Mouse (Mus musculus) CD4-positive helper T cell, adult 2 months (primary cell): ENCODE results near the gene Slc6a16.

ENCODE experiments used
- DNase-seq: peaks from one replicate; pipeline ENCODE4 v3.0.0-alpha.2; 2012; ENCODE audit warnings: low read depth, missing footprints, low spot score

Slc6a16 gene

DNA sequence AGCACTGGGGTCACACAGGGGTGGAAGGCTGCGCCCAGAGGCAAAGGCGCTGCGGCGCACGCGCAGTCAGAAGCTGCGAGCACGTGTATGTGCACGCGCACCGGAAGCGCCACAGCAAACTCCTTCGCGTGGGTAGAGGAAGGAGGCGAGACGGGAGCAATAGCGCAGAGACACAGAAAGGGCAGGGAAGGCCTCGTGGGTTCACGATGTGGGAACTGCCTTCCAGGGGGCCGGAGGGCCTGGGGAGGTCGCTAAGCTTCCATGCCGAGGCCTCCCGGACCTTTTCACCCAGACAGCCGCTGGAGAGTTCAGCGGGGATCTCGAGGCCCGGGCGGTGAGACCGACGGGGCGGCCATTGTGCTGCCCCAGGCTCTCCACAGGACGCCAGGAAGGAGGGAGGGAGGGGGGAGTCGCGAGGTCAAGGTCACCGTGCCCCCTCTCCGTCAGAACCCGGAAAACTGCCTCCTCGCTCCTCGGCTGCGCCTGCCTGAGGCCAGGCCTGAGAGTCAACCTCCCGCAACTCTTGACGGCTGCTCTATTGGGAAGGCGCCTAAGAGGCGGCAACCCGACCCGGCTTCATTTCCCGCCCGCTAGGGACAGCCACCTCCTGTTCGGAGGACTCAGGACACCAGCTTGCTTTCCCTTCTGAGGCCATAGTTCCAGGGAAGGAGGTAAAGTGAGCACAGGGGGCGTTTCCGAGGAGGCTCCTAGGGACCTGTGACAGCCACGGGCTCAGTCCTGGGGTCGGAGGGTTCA lies at the start of gene Slc6a16:
TSS of gene Slc6a16 (plus strand) at position 453 of the 756 bp plus-strand sequence.
- no peak for DNase-seq

DNA sequence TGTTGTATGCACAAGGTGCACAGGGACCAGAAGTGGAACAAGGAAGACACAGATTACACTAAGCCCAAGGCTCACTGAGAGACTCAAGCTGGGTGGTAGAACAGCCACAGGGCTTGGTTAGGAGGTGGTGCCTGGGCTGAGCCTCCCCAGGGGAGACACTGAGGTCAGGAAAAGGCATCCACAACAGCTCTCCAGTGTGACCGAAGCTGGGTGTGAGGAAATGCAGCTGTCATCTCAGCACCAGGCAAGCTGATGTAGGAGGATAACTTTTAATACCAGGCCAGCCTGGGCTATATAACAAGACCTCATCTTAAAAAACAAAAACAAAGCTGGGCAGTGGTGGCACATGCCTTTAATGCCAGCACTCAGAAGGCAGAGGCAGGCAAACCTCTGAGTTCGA lies 49.7 kb upstream of the Slc6a16 start:
- no peak for DNase-seq

DNA sequence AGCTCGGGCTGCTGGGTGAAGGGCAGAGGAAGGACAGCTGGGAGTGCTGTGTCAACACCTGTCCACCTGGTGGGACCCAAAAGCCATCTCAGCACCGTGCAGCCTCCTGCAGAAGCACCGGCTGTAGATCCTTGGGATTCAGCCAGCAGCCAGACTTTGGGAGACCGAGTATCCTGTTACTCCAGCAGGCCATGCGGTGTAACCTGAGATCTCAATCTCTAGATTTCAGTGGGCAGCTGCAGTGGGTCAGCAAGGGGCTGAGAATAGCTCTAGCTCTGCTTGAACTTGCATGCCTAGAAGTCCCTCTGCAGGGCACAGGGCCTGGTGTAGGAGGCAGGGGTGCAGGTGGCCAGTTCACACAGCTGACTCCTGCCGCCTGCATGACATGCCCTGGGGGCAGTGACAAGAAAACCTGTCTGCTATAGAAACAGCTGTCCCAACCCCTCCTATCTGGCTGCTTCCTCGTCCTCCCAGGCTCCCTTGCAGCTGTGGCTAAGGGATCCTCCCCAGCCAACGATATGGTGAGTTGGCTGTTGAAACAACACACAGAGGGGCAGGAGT lies 49.0 kb upstream of the Slc6a16 start:
- DNase-seq: no peak

DNA sequence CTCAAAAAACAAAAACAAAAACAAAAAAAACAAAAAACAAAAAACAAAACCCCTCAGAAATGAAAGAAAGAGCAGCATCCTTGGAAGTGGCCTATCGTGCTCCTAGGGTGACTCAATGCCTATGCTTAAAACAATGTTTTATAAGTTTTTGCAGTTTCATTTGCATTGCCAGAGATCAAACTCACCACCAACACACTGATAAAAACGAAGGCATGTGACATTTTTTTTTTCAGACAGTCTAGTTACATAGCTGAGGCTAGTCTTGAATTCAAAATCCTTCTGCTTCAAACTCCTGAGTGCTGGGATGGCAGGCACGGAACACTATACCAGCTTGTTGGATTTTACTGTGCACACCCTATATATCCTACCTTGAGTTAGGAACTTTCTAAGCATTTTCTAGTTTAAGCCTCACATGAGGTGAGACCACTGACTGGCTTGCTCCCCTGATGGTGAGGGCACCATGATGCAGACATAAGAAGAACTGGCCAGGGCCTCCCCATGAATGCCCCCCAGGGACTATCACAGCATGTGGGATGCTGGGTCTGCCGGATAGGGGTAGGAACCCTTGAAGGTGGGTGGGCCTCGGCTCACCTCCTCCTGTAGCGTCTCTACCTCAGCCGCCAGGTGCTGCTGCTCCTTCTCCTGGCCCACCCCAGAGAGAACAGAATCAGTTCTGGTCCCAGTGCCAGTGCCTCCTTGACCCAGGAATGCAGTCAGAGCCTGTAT lies 48.1 kb upstream of the Slc6a16 start:
- no peak for DNase-seq

DNA sequence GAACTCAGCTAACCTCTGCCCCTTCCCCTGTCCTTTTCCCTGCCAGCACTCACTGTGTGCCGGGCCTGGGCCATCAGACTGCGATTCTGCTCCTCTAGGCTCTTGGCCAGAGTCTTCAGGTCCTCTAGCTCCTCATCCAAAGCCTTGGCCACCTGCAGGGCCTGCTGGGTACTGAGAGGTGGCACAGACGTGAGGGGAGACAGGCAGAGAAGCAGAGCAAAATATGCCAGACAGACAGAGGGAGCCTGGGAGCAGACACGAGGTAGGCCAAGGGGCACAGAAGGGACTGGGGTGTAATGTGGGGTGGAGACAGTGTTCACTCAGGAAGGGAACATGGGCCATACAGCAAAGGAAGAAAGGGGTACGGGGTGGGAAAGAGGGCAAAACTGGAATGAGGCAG lies 47.5 kb upstream of the Slc6a16 start:
- DNase-seq: no peak

DNA sequence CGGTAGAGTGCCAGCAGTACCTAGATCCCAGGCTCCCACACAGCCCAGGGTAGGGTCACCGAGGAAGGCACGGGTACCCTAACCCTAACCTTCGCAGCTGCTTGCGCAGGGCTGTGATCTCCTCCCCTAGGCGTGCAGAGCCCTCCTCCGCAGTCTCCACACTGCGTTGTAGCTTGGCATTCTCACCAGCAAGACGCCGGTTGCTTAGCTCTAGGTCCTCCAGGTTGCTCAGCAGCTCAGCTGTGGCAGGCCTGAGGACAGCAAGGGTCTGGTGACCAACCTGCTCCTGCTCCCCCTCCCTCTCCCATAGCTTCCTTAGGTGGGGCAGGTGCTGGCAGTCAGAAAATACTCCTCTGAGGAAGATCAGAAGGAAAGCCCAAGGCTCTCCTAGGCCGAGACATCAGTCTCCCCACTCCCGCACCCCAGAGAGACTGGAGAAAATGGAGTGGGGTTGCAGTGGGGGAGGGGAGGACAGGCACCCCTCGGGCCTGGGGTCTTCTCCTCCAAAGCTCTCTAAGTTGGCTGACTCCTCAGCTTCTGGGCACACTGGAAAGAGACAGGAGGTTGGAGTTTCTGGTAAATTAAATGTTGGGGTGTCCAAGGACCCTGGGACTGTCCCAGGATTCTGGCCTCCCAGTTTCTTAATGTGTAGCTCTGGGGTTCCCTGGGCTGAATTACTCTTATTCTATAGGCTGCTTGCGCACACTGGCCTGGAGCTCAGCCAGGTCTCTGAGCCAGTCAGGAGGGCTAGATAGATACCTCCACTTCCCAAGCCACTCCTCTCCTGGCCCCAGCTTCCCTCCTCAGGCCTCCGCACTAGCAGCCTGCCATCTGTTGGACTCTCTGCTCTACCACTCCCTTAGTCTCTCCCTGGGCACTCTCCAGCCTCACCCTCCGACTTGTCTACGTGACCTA lies 46.8 kb upstream of the Slc6a16 start:
- DNase-seq: no peak

DNA sequence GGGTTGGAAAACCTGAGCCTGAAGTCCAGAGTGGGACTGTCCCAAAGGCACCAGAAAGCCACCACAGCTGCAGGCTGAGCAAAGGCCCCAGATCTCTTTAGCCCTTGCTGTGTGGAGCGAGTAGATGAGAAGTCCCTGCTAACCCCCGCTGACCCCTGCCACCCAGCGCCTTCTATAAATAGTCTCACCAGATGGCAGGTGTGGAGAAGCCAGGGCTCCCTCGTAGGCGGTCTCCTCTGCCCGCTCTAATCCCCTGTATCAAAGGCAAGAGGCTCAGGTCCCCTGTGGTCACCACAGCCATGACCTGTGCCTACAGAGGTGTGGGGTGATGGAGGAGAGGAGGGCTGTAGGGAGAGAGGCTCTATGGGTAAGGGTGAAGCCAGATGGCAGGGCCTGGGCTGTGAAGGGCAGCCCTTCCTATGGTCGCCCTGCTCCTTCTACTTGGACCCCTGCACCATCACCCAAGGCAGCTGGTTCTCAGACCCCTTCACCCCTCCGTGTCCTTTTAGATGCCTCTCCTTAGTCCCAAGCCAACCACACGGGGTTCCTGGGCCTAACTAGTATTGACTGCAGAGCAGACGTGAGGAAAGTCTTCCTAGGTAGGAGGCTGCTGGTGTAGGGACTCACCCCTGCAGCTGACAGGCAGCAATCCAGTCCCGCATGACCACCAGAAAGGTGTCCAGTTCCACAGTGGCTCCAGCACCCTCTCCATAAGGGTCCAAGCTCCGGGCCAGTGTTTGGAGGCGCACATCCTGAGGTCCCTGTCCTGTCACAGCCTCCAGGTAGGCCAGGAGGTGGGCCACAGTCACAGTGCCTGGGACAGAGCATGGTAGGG lies 45.3 kb upstream of the Slc6a16 start:
- no peak for DNase-seq

DNA sequence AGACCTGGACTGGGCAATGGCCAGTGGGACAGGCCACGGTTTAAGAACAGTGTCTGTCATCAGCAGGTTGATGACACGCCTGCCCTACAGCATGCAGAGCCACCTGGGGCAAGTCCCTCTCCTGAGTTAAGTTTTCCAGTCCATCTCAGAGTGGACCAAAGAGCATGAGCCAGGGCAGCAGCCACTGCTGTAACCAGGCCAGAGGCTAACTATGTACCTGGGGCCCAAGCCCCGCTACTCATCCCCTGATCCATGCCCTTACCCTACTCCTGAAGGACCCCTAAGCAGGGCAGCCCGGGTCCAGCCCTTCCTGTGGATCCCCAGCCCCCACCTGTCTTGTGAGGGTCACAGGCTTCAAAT lies 44.7 kb upstream of the Slc6a16 start:
- no peak for DNase-seq

DNA sequence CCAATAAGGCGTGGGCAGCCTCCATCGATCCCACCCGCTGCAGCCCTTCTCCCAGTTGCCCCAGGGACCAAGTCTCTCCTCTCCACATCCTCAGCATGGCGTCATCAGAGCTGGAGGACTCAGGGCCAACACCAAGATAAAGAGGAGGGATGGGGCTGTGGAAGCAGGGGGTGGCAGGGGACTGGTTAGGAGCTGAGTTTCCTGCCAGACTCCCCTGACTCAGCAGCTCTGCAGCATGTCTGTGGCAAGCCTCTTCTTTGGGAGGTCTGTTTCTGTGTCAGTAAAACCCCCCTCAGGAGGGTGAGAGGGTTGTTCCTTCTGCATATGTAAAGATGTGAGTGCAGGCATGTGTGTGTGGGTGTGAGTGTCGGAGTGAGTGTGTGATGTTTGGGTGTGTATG lies 43.9 kb upstream of the Slc6a16 start:
- no peak for DNase-seq

DNA sequence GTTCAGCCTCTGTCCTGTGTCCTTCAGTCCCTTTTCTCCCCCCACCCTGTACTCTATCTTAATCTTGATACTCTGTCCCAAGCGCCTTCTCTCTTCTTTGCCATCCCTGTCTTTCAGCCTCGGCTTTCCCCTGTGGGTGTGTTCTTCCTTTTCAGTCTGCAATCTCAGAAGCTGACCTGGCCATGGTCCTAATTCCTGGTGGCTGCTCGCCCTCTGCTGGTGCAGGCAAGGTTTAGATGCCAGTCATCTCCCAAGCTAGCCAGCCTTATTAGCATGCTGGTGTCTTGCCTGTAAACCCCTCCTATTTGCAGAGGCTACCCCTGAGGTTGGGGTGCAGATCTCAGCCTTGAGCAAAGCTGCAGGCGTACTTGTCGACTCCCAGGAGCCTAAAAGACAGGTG lies 42.5 kb upstream of the Slc6a16 start:
- peak; percentile 45 for DNase-seq

DNA sequence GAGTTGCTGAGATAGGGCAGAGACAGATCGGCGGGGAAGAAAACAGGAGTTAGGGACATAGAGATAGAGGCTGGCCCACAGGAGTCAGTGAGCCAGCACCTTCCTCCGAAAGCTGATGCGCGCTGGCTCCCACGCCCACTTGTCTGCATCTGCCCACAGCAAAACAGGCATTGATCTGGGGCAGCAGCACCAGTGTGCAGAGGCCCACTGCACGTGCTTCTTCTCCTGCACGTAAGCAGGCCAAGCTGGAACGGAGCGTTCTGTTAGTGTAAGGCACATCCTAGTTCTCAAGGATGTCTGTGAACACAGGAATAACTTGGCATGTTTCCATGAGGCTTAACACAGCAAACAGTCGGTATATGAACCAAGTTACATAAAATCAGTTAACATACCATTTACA lies 41.9 kb upstream of the Slc6a16 start:
- DNase-seq: no peak

DNA sequence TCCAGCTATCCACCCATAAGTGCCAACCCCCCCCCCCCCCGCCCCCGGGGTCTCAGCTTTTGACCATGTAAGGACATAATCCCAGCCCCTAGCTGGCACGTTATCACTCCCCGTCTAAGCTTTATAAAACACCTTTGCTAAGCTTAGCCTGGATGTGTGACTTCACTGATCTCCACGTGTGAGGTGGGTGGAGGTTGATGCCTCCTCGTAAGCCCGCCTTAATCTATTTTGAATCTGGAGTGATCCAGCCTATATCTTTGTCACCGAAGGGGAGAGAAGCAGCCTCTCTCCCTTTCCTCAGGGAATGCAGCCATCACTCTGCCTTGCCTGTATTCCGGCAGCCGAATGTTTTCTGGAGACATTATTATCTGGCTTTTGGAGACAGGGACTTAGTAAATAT lies 38.2 kb upstream of the Slc6a16 start:
- DNase-seq: no peak

DNA sequence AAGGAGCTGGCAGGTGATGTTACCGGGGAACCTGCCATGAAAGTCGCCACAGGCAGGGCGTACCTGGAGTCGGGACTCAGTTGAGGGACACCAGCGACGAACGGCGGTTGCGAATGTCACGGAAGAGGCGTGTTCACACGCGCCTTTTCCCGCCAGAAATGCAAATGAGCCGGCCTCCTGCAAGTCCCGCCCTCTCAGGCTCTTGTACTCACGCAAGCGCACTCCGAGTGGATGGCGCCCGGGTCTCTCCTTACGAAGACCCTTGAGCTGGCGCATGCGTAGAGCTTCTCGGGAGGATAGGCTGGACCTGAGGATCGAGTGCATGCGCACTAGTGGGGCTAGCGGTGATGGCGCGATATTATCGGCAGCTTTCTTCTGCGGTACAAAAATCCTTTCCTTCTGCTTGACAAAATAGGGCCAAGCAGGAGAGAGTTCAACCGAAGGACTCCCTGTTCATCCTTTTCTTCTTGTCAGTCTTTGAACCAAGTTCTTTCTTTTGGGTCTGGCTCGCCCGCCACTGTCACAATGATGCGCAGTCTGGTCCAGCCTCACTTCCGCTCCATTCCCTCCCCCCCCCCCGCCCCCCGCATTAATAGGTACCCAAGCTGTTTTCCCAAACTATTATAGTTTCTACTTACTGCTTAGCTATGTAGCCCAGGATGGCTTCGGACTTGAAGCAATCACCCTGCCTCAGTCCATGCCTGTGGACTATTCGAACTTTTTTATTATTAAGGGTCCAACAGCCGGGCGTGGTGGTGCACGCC lies 36.3 kb upstream of the Slc6a16 start, which contains the start of gene Ccdc155:
TSS of gene Ccdc155 (minus strand) at position 513 of the 764 bp plus-strand sequence.
- DNase-seq: peak; percentile 96

DNA sequence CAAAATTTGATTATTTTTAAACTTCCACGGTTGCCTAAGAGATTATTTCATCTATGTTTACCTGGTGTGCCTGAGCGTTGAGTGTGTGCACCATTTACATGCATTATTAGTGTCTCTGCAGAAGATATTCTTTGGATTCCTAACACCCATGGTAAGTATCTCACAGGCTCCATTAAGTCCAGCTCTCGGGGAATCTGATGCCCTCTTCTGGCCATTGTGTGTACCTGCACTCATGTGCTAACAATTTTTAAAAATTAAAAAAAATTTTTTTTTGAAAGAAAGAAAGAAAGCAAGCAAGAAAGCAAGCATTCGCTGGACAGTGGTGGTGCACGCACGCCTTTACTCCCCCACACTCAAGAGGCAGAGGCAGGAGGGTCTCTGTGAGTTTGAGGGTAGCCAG lies 32.6 kb upstream of the Slc6a16 start:
- DNase-seq: no peak

DNA sequence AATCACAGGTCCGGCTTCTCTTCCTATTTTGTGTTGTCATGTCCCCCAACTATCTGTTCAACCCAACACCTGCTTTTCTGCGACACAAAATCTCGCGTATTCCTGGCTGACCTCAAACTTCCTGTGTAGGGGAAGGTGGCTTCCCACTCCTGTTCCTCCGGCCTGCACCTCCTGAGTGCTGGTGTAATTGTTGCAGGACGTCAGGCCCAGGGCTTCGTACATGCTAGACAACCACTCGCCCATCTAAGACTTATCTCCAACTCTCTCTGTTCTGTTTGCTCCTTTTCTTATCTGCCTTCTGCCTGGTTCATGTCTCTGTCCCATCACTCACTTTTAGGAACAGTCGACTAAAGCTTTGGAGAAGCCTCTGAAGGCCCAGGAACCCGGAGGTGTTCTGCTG lies 29.8 kb upstream of the Slc6a16 start:
- peak; percentile 28 for DNase-seq

DNA sequence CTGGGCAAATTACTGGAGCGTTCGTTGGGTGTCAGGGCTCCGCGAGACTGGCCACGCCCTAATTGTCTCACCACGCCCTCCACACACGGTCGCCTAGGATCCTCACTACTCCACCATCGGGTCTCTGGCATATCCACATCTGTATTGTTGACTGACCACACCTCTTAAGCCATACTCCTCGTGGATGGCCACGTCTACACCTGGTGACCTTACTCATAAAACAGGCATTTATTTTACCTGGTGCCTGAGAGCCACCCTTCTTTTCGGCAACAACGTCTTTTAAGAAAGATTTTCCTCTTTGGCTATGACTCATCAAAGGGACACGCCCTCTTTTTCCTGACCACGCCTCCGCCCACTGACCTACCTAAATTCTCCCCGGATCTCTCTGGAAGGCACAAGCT lies 29.0 kb upstream of the Slc6a16 start, which contains the start of gene Dkkl1:
TSS of gene Dkkl1 (minus strand) at position 297 of the 401 bp plus-strand sequence.
- peak; percentile 47 for DNase-seq

DNA sequence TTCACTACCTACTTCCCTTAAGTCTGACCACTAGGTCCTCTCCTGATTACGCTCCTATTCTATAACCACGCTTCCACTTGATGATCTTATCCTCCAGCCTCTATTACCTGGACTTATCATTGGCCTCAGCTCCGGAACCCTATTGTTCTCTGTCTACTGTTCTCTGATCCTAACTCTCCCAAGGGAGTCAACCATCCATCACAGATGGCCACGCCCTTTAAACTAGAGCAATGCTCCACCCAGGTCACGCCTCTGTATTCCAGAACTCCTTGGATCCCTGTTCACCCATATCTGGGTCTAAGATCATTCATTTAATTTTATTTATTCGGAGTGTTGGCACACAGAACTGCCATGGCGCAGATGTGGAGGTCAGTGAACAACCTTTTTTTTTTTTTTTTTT lies 28.5 kb upstream of the Slc6a16 start:
- DNase-seq: no peak

DNA sequence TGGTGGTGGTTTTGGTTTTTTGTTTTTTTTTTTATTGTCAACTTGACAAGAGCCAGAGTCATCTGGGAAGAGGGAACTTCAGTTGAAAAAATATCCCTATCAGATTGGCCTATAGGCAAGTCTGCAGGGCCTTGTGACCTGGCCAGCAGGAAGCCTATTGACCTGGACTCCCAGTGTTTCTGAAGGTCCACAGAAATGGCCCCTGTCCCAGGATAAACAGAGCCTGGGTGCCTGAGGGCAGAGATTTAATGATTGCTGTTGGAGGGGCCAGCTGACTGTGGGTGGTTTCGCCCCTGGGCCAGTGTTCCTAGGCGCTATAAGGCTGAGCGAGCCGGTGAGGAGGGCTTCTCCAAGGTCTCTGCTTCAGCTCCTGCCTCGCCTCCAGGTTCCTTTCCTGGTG lies 27.2 kb upstream of the Slc6a16 start:
- no peak for DNase-seq

DNA sequence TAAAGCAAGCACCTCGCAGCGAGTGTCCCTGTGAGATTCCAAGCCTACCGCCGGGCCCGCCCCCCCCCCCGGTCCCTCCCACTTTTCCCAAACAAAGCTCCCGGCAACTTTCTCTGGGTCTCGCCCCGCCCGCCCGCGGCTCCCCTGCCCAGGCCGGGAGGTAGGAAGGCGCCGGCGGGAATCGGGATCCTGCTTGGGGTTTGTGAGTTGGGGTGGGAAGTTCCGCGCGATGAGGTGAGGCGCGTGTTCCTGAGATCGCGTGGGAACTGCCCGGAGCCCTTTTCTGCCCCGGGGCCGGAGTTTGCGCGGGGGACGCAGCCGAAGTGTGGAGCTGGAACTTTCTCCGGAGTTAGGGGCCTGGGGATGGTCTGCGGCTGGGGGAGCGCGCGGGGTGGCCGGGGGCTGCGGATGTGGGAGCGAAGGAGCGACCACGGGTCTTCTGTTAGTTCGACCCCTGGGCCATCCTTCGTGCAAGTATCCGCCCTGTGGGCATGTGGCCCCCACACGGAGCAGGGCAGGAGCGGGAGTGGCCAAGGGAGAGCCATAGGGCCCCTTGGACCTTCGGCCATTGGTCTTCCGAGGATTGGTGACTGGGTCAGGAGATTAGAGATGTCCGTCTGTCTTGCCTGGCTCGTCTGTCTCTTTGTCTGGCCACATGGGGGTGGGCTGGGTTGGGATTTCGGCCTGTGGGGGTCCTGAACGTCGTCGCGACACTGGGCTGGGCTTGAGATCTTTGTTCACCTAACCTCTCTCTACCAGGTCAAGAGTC lies 25.0 kb upstream of the Slc6a16 start, which contains the start of gene Tead2:
TSS of gene Tead2 (plus strand) at position 81 of the 769 bp plus-strand sequence.
- DNase-seq: no peak
